ENCODE assay signal across 8 mouse cellular contexts in the genomic region with DNA sequence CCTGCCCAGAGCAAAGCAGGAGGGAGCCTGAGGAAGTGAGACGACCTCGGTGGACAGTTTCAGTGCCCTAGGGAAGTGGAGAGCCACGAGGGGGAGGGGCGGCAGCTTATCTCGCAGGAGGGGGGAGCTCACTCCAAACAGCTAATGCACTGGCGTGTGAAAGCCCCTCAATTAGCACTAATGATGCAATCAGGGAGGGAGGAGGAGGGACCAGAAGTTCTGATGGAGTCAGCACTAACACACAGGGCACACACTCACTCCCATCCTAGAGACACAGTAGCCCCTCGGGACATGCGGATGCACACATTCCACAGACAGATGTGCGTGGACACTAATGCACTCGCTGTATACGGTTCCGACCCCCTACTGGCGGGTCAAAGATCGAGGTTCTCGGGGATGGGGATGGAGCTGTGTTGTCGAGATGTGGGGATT. TPM values are rescaled to one million over a fixed set of nuclear protein-coding genes. Genes with fewer than 3 reads are reported as not detected.
DNase-seq lines count a peak whose midpoint lies in the region; ATAC-seq and TF ChIP-seq lines count a peak whose summit lies in the region.

No protein-coding gene starts in this region.

- no peak for TF ChIP-seq CTCF in embryonic fibroblast, embryonic 13.5 days (IDR thresholded peaks at IDR 0.05; ENCODE audit: borderline replicate concordance, insufficient read depth, low read length)

- H3K4me2 ChIP-seq in stomach, embryonic 14.5 days (replicated peaks; ENCODE audit: low read depth, low read length) = peak overlapping the region; percentile 57

- H3K27ac ChIP-seq in embryonic fibroblast, embryonic 13.5 days (ENCODE audit: insufficient read depth, low read length) = no peak overlapping the region
- H3K27ac ChIP-seq in stomach, embryonic 14.5 days (ENCODE audit: low read length) = peak overlapping the region; percentile 89

- no peaks in the 10 kb centered on the region for H3K9me3 ChIP-seq in erythroblast, embryonic 14.5 days (ENCODE audit: control insufficient read depth, low read length)
- no peaks in the 10 kb centered on the region for H3K9me3 ChIP-seq in stomach, embryonic 14.5 days (ENCODE audit: control insufficient read depth, low read depth, low read length)

- DNase-seq in ZHBTc4 (ENCODE audit: low read depth, low spot score) = peak; percentile 26
- peak; percentile 72 for DNase-seq in heart, postnatal 4 days
- peak; percentile 41 to 43 for DNase-seq in layer of hippocampus, postnatal 14 days (ENCODE audit: low spot score in 2 of 2)

- under 1% methylated on average over 16 of the region's 16 CpGs for WGBS in stomach, embryonic 14.5 days

- no peak for ATAC-seq in erythroblast, adult 5-6 weeks (replicated peaks; ENCODE audit: low FRiP score, poor library complexity, severe bottlenecking)
- ATAC-seq in megakaryocyte progenitor cell, adult 5-6 weeks (replicated peaks; ENCODE audit: poor library complexity) = peak; percentile 83
- ATAC-seq in stomach, embryonic 14.5 days (ENCODE audit: insufficient number of reproducible peaks, insufficient read depth, low FRiP score, low read depth) = no peak

- H3K36me3 ChIP-seq in erythroblast, embryonic 14.5 days (ENCODE audit: control insufficient read depth) = no peaks in the 10 kb centered on the region
- H3K36me3 ChIP-seq in stomach, embryonic 14.5 days (ENCODE audit: control insufficient read depth, insufficient read depth, low read length) = no peaks in the 10 kb centered on the region

- peak overlapping the region; percentile 52 for H3K4me3 ChIP-seq in erythroblast, embryonic 14.5 days (replicated peaks)
- H3K4me3 ChIP-seq in embryonic fibroblast, embryonic 13.5 days (ENCODE audit: insufficient read depth, low read length) = peak overlapping the region; percentile 58
- peak overlapping the region; percentile 85 for H3K4me3 ChIP-seq in stomach, embryonic 14.5 days (ENCODE audit: low read depth, low read length)

- H3K27me3 ChIP-seq in erythroblast, embryonic 14.5 days (ENCODE audit: control insufficient read depth) = peaks cover 48% of the 10 kb centered on the region
- no peaks in the 10 kb centered on the region for H3K27me3 ChIP-seq in stomach, embryonic 14.5 days (ENCODE audit: control insufficient read depth, insufficient read depth, low read length)

- no peaks in the 10 kb centered on the region for H3K4me1 ChIP-seq in erythroblast, embryonic 14.5 days (ENCODE audit: control insufficient read depth)
- H3K4me1 ChIP-seq in embryonic fibroblast, embryonic 13.5 days (ENCODE audit: control insufficient read depth, insufficient read depth, low read length) = 0 out of 2 replicates have a peak, but pooled peaks cover 4% of the 10 kb centered on the region
- peaks cover 39% of the 10 kb centered on the region for H3K4me1 ChIP-seq in stomach, embryonic 14.5 days (ENCODE audit: control insufficient read depth, insufficient read depth, low read length)

- peak; percentile 36; the same call in 1 of the 2 replicates for TF ChIP-seq POLR2A in embryonic fibroblast, embryonic 13.5 days (IDR thresholded peaks at IDR 0.05; ENCODE audit: low read depth, low read length)

- peak overlapping the region; percentile 95 for H3K9ac ChIP-seq in stomach, embryonic 14.5 days (replicated peaks; ENCODE audit: low read depth, low read length)

RNA-seq across cellular contexts. Expression of a gene that starts 0.9 kb away (rescaled TPM):
- polyA plus RNA-seq in erythroblast, embryonic 14.5 days (2012) = 0.02 and 0.12 TPM in 2 replicates
- total RNA-seq in erythroblast, adult 5-6 weeks (2015; ENCODE audit: low replicate concordance) = 1.5 TPM in 1 of 2 replicates, not detected in the other
- not detected in 2 replicates for total RNA-seq in erythroblast, adult 5-6 weeks (2017; ENCODE audit: low replicate concordance)
- polyA plus RNA-seq in embryonic fibroblast, embryonic 13.5 days (2011; ENCODE audit: insufficient read length, low read depth, missing spikeins) = 13.1 and 32.0 TPM in 2 replicates
- 10 to 100 TPM; 68.1 to 76.6 TPM for total RNA-seq in heart, postnatal 4 days (2021)
- total RNA-seq in layer of hippocampus, postnatal 14 days (2021) = 10 to 100 TPM; 18.6 to 21.3 TPM
- total RNA-seq in megakaryocyte progenitor cell, adult 5-6 weeks (2015) = 0.24 and 0.52 TPM in 2 replicates
- total RNA-seq in megakaryocyte progenitor cell, adult 5-6 weeks (2017) = 1.0 and 1.1 TPM in 2 replicates
- 28.4 and 28.9 TPM in 2 replicates for polyA plus RNA-seq in stomach, embryonic 14.5 days (2014; fragmentation: Nextera tagmentation; extraction: Ambion mirVana)

Comparison
In these comparisons a context has a peak if more than half of its experiments do, and no peak if none do; other contexts are left out.
1. RNA of a gene that starts 0.9 kb away (total RNA-seq): 68.1 to 76.6 TPM in heart, postnatal 4 days and 18.6 to 21.3 TPM in layer of hippocampus, postnatal 14 days; 0.24 to 1.1 TPM in megakaryocyte progenitor cell, adult 5-6 weeks and 1.5 TPM in erythroblast, adult 5-6 weeks; every median in the first group is over 4 times any median in the second.
2. Peak in every context shown above with its lines, with median percentiles within 50 percentile points of each other: H3K4me3 ChIP-seq and DNase-seq.